Mouse (Mus musculus) G1E (cell line): Measurements from ENCODE around the gene Nr1h4.

Experiments used
- CTCF ChIP-seq: IDR thresholded peaks from 2 replicates; pipeline ENCODE4 v1.5.1; 2012; ENCODE audit warnings: low read depth, low read length, inconsistent platforms, mixed read lengths
- GATA1 ChIP-seq: IDR thresholded peaks from 2 replicates; pipeline ENCODE4 v1.6.1; 2012; ENCODE audit warnings: borderline replicate concordance, low read length, inconsistent platforms, mixed read lengths
- POLR2AphosphoS5 ChIP-seq: IDR thresholded peaks from 2 replicates; pipeline ENCODE4 v1.6.1; 2012; ENCODE audit warnings: low read depth, low read length, inconsistent platforms; ENCODE audit not compliant: insufficient replicate concordance
- TAL1 ChIP-seq: conservative IDR thresholded peaks from 2 replicates; pipeline ENCODE4 v1.6.1; 2012; ENCODE audit warnings: low read depth, low read length, inconsistent platforms, mixed read lengths

- TF ChIP-seq GATA1: no peak
- TF ChIP-seq CTCF: no peak
- no peak for TF ChIP-seq TAL1
- no peak for TF ChIP-seq POLR2AphosphoS5
These were observed 26.9 kb downstream of the Nr1h4 start for GRCm38 (mm10) chr10:89506479-89506878.
